Mouse (Mus musculus) thymus, adult 2 months (tissue): ENCODE measurements around the gene Mroh7. TPM values are rescaled to one million over a fixed set of nuclear protein-coding genes. Genes with fewer than 3 reads are reported as not detected.

ENCODE experiments used
- DNase-seq: peaks from one replicate; pipeline ENCODE4 v3.0.0; 2021
- H3K27ac ChIP-seq: fragments of 200-500 bp; 2 replicates; pipeline ENCODE4 v1.5.1; 2012; ENCODE audit warnings: low read length, control low read depth; ENCODE audit not compliant: control insufficient read depth, insufficient read depth
- H3K27me3 ChIP-seq: fragments of 200-500 bp; 2 replicates; pipeline ENCODE4 v1.6.1; 2012; ENCODE audit warnings: mild to moderate bottlenecking, low read length, moderate library complexity, mixed read lengths; ENCODE audit not compliant: control insufficient read depth, insufficient read depth
- H3K36me3 ChIP-seq: fragments of 200-500 bp; 2 replicates; pipeline ENCODE4 v1.6.1; 2012; ENCODE audit warnings: mild to moderate bottlenecking, low read length, moderate library complexity; ENCODE audit not compliant: control insufficient read depth, insufficient read depth
- H3K4me1 ChIP-seq: fragments of 200-500 bp; replicated peaks from 2 replicates; pipeline ENCODE4 v1.6.1; 2012; ENCODE audit warnings: low read length; ENCODE audit not compliant: control insufficient read depth, insufficient read depth
- H3K4me3 ChIP-seq: fragments of 200-500 bp; 2 replicates; pipeline ENCODE4 v1.5.1; 2012; ENCODE audit warnings: mild to moderate bottlenecking, low read length, control low read depth, moderate library complexity; ENCODE audit not compliant: control insufficient read depth, insufficient read depth
- CTCF ChIP-seq: fragments of 200-500 bp; IDR thresholded peaks from 2 replicates; pipeline ENCODE4 v1.5.1; 2012; ENCODE audit warnings: mild to moderate bottlenecking, control low read depth, low read length, moderate library complexity, borderline replicate concordance; ENCODE audit not compliant: control insufficient read depth, poor library complexity, insufficient read depth; ENCODE audit errors: extremely low read depth
- POLR2A ChIP-seq: fragments of 200-500 bp; IDR thresholded peaks from 2 replicates; pipeline ENCODE4 v1.6.1; 2012; ENCODE audit warnings: mild to moderate bottlenecking, low read length, control low read depth, moderate library complexity; ENCODE audit not compliant: control insufficient read depth, poor library complexity, insufficient read depth; ENCODE audit errors: extremely low read depth
- WGBS: fragments of 180-500 bp; shearing (Covaris S2); methylation state at CpG from one replicate; pipeline ENCODE4 v1.1.7; 2018; 5-methylcytosine and 5-hydroxymethylcytosine counted together
- polyA plus RNA-seq: library from polyadenylated mRNA; depleted of rRNA; stranded (reverse); fragments of >200 nt; gene quantifications from 2 replicates; pipeline ENCODE4 v1.2.3, GENCODE M21; 2012

Gene Mroh7
- polyA plus RNA-seq, 1 experiment: 0.27 TPM

GRCm38 (mm10) chr4:106655681-106656080 is 75.0 kb downstream of the Mroh7 start:
- Histone ChIP-seq H3K36me3 (peaks cover 4% of the 10 kb centered on the region), H3K4me1 (peaks cover 7% of the 10 kb centered on the region), H3K4me3 (no peak overlapping the region), H3K27ac (no peak overlapping the region), H3K27me3 (no peaks in the 10 kb centered on the region)
- TF ChIP-seq POLR2A (no peak), CTCF (no peak)
- DNase-seq: no peak
- 91% methylated on average over 10 of the region's 10 CpGs for WGBS

- TF ChIP-seq CTCF: no peak
- TF ChIP-seq POLR2A: no peak
- peaks cover 7% of the 10 kb centered on the region for H3K4me1 ChIP-seq
- H3K36me3 ChIP-seq: peaks cover 4% of the 10 kb centered on the region
- no peaks in the 10 kb centered on the region for H3K27me3 ChIP-seq
- WGBS: 98% methylated on average over 15 of the region's 15 CpGs
- H3K27ac ChIP-seq: no peak overlapping the region
- no peak overlapping the region for H3K4me3 ChIP-seq
- no peak for DNase-seq
These were observed 77.7 kb downstream of the Mroh7 start for GRCm38 (mm10) chr4:106653051-106653450.

DNA sequence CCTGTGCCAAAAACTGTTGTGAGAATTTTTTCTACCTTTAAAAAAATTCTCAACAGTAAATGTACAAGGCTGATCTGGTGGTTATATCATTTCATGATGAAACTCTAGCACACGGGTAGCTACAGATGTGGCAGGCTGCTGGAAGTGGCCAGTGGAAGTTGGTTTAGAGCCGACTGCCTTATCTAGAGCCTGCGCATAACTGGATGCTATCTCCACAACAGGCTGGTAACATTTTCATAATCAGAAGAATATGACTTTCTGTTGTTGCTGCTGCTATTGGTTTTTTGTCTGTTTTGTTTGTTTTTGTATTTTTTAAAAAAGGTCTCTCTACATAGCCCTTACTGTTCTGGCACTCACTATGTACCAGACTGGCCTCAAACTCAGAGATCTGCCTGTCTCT is 78.2 kb downstream of the Mroh7 start:
- no peak for DNase-seq

GRCm38 (mm10) chr4:106650833-106651527 is 79.7 kb downstream of the Mroh7 start, which contains the start of gene Pars2:
Pars2 (plus strand) TSS chr4:106651069.
- Histone ChIP-seq H3K36me3 (peaks cover 4% of the 10 kb centered on the region), H3K27ac (no peak within 1 kb of the TSS; the same call in 1 of the 2 replicates), H3K4me1 (peaks cover 7% of the 10 kb centered on the region), H3K27me3 (no peaks in the 10 kb centered on the region), H3K4me3 (peak within 1 kb of the TSS; percentile 97)
- TF ChIP-seq CTCF: peak; percentile 35; the same call in 1 of the 2 replicates
- peak; percentile 67 for TF ChIP-seq POLR2A
- DNase-seq: peak; percentile 97
- 2% methylated on average over 40 of the region's 40 CpGs for WGBS

More for the DNA sequence above, 78.2 kb downstream of the Mroh7 start:
- H3K4me3 ChIP-seq: no peak overlapping the region
- WGBS: 94% methylated on average over 3 of the region's 3 CpGs
- TF ChIP-seq POLR2A: no peak
- no peak for TF ChIP-seq CTCF
- H3K27me3 ChIP-seq: no peaks in the 10 kb centered on the region
- H3K4me1 ChIP-seq: peaks cover 7% of the 10 kb centered on the region
- H3K27ac ChIP-seq: no peak overlapping the region
- H3K36me3 ChIP-seq: peaks cover 4% of the 10 kb centered on the region

DNA sequence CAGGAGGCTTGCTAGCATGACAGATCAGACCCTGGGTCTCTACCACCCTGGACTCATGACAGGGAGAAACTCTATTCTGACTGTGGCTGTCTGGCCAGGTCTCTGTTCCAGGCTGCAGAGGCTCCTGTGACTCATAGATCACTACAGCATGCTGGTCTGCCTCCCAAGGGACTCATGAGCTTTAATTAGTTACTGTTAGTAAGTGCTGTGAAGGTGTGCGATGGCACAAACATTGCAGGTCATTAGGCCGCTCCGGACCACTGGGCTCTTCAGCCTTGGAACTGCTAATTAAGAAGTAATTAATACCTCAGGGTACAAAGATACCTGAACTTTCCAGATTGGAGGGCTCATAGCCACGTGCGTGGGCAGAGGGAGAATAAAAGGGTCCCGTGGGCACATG is 83.6 kb downstream of the Mroh7 start:
- no peak overlapping the region for H3K4me3 ChIP-seq
- DNase-seq: no peak
- H3K27me3 ChIP-seq: no peaks in the 10 kb centered on the region
- peaks cover 7% of the 10 kb centered on the region for H3K4me1 ChIP-seq
- TF ChIP-seq POLR2A (no peak), CTCF (no peak)
- no peaks in the 10 kb centered on the region for H3K36me3 ChIP-seq
- no peak overlapping the region for H3K27ac ChIP-seq
- WGBS: 95% methylated on average over 6 of the region's 6 CpGs

- H3K4me1 ChIP-seq: no peaks in the 10 kb centered on the region
- no peaks in the 10 kb centered on the region for H3K27me3 ChIP-seq
- no peaks in the 10 kb centered on the region for H3K36me3 ChIP-seq
- no peak overlapping the region for H3K27ac ChIP-seq
- H3K4me3 ChIP-seq: no peak overlapping the region
- 91% methylated on average over 5 of the region's 5 CpGs for WGBS
- DNase-seq: no peak
- no peak for TF ChIP-seq CTCF
- TF ChIP-seq POLR2A: no peak
These were observed 84.9 kb downstream of the Mroh7 start for GRCm38 (mm10) chr4:106645797-106646196.
